Mouse (Mus musculus) heart, postnatal 0 days (tissue): ENCODE measurements around the gene Col8a2.

Experiments
- CTCF ChIP-seq: IDR thresholded peaks from 2 replicates; pipeline ENCODE4 v1.5.1; 2016; ENCODE audit warnings: antibody characterized with exemption, control low read depth, low read depth
- EP300 ChIP-seq: IDR thresholded peaks from 2 replicates; pipeline ENCODE4 v1.6.1; 2016; ENCODE audit warnings: antibody characterized with exemption, low read depth

- TF ChIP-seq CTCF (no peak), EP300 (no peak)
Observed at GRCm38 (mm10) chr4:126290314-126290713, 3.7 kb downstream of the Col8a2 start.
